Mouse (Mus musculus) forebrain, embryonic 13.5 days (tissue): ENCODE results near the gene Nkx1-2. TPM values are rescaled to one million over a fixed set of nuclear protein-coding genes. Genes with fewer than 3 reads are reported as not detected.

ENCODE experiments used
- ATAC-seq: fragments of 200-750 bp; cut with Nextera tagmentation; 2 replicates; pipeline ENCODE4 v1.8.0; 2017
- H3K27ac ChIP-seq: fragments of 300-500 bp; sonication (generic); 2 replicates; pipeline ENCODE4 v1.5.1; 2015; ENCODE audit warnings: inconsistent platforms, mild to moderate bottlenecking, moderate library complexity
- H3K27me3 ChIP-seq: fragments of 300-500 bp; sonication (generic); 2 replicates; pipeline ENCODE4 v1.6.1; 2015; ENCODE audit warnings: mild to moderate bottlenecking, inconsistent platforms
- H3K36me3 ChIP-seq: fragments of 300-500 bp; sonication (generic); 2 replicates; pipeline ENCODE4 v1.6.1; 2015; ENCODE audit warnings: mild to moderate bottlenecking, inconsistent platforms; ENCODE audit not compliant: poor library complexity, severe bottlenecking
- H3K4me1 ChIP-seq: fragments of 300-500 bp; sonication (generic); 2 replicates; pipeline ENCODE4 v1.6.1; 2015; ENCODE audit warnings: inconsistent platforms
- H3K4me2 ChIP-seq: fragments of 300-500 bp; sonication (generic); 2 replicates; pipeline ENCODE4 v1.6.1; 2015; ENCODE audit warnings: inconsistent platforms, mild to moderate bottlenecking, moderate library complexity
- H3K4me3 ChIP-seq: fragments of 300-500 bp; sonication (generic); 2 replicates; pipeline ENCODE4 v1.5.1; 2015; ENCODE audit warnings: mild to moderate bottlenecking, inconsistent platforms
- H3K9ac ChIP-seq: fragments of 300-500 bp; sonication (generic); 2 replicates; pipeline ENCODE4 v1.6.1; 2015; ENCODE audit warnings: mild to moderate bottlenecking, inconsistent platforms
- H3K9me3 ChIP-seq: fragments of 300-500 bp; sonication (generic); replicated peaks from 2 replicates; pipeline ENCODE4 v1.6.1; 2016; ENCODE audit warnings: inconsistent platforms
- WGBS: fragments of 180-500 bp; shearing (Covaris S2); methylation state at CpG from one replicate; pipeline ENCODE4 v1.1.7; 2015; 5-methylcytosine and 5-hydroxymethylcytosine counted together
- polyA plus RNA-seq: library from polyadenylated mRNA; unstranded; fragments of >200 nt; fragmentation: Nextera tagmentation; extraction: Ambion mirVana; gene quantifications from 2 replicates; pipeline ENCODE4 v1.2.1, GENCODE M21; 2015

Nkx1-2 gene
- polyA plus RNA-seq, 1 experiment from 2014 or later, result 0.08 TPM

DNA sequence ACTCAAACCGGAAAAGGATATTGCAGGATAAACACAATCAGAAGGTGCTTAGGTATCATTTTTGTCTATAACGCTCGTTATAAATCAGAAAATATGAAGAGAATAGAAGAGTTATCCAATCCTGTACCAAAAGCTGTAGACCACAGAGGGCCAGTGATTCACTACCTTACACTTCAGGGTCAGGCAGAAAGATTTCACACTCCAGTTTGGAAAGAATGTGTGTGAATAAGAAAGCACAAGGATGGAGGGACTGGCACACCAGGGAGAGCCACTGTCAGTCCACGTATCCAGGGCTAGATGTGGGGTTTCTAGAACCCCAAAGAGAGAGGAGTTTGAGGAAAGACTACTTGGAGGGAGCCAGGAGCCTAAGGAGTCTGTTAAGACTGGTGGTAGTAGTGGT, 22.5 kb downstream of the Nkx1-2 start:
- Histone ChIP-seq H3K9ac (no peak overlapping the region), H3K4me2 (peak overlapping the region; percentile 73; the same call in 1 of the 2 replicates), H3K4me3 (no peak overlapping the region), H3K9me3 (no peaks in the 10 kb centered on the region), H3K27me3 (peaks cover 14% of the 10 kb centered on the region; the same call in 1 of the 2 replicates), H3K27ac (no peak overlapping the region), H3K36me3 (no peaks in the 10 kb centered on the region), H3K4me1 (peaks cover 37% of the 10 kb centered on the region)
- 49% methylated on average over 4 of the region's 4 CpGs for WGBS
- no peak for ATAC-seq

- H3K4me1 ChIP-seq, result peaks cover 41% of the 10 kb centered on the region
- peak within 1 kb of the TSS; percentile 73 for H3K4me2 ChIP-seq
- H3K36me3 ChIP-seq, result no peaks in the 10 kb centered on the region
- peak within 1 kb of the TSS; percentile 76 for H3K9ac ChIP-seq
- no peaks in the 10 kb centered on the region for H3K9me3 ChIP-seq
- peaks cover 14% of the 10 kb centered on the region; the same call in 1 of the 2 replicates for H3K27me3 ChIP-seq
- under 1% methylated on average over 49 of the region's 49 CpGs for WGBS
- peak within 1 kb of the TSS; percentile 76 for H3K4me3 ChIP-seq
- ATAC-seq, result peak; percentile 96
- H3K27ac ChIP-seq, result peak within 1 kb of the TSS; percentile 84
Observed at GRCm38 (mm10) chr7:132576116-132576650, 23.3 kb downstream of the Nkx1-2 start, which contains the start of gene Oat. Oat (minus strand) TSS chr7:132576398.

DNA sequence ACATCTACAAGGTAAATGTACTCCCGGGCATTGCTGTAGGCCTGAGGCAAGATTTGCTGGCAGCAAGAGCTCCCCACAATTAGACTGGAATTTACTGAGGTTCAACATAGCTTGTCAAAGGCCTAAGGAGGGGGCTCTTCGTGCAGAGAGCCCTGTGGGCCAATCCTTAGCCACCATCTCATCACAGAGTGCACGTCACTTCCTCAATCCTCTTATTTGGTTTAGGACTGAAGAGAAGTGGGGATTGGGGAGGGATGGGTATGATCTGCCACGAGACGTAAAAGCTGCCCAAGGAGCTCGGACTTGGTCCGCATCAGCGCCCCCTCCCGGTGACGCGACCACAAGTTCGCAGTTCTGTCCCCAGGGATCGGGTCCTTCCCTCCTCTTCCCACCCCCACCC, 23.8 kb downstream of the Nkx1-2 start:
- H3K9ac ChIP-seq, result peak overlapping the region; percentile 76
- peaks cover 41% of the 10 kb centered on the region for H3K4me1 ChIP-seq
- WGBS, result 0% methylated on average over 10 of the region's 13 CpGs
- peaks cover 14% of the 10 kb centered on the region; the same call in 1 of the 2 replicates for H3K27me3 ChIP-seq
- H3K4me2 ChIP-seq, result peak overlapping the region; percentile 73
- no peaks in the 10 kb centered on the region for H3K36me3 ChIP-seq
- H3K9me3 ChIP-seq, result no peaks in the 10 kb centered on the region
- peak overlapping the region; percentile 76 for H3K4me3 ChIP-seq
- ATAC-seq, result peak; percentile 91
- H3K27ac ChIP-seq, result peak overlapping the region; percentile 84

DNA sequence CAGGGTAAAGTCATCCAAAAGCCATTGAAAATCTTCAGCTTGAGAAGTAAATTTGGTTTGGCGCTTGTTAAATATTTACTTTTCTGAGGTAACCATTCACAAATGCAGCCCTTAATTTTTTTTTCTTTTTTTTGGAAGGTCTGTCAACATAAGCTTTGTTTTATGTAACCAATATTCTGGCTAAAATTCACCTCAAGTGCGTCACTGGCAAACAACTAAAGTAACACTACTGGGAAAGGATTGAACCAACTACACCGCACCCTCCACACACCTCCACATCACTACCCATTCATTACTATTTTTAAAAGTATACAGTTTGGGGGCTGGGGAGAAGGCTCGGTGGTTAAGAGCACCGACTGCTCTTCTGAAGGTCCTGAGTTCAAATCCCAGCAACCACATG, 24.8 kb downstream of the Nkx1-2 start:
- H3K4me1 ChIP-seq, result peaks cover 41% of the 10 kb centered on the region
- H3K4me2 ChIP-seq, result peak overlapping the region; percentile 28; the same call in 1 of the 2 replicates
- no peak overlapping the region for H3K9ac ChIP-seq
- H3K27me3 ChIP-seq, result peaks cover 14% of the 10 kb centered on the region; the same call in 1 of the 2 replicates
- 91% methylated on average over 5 of the region's 5 CpGs for WGBS
- no peak for ATAC-seq
- H3K4me3 ChIP-seq, result no peak overlapping the region
- no peaks in the 10 kb centered on the region for H3K9me3 ChIP-seq
- H3K36me3 ChIP-seq, result peaks cover 4% of the 10 kb centered on the region; the same call in 1 of the 2 replicates
- H3K27ac ChIP-seq, result no peak overlapping the region

DNA sequence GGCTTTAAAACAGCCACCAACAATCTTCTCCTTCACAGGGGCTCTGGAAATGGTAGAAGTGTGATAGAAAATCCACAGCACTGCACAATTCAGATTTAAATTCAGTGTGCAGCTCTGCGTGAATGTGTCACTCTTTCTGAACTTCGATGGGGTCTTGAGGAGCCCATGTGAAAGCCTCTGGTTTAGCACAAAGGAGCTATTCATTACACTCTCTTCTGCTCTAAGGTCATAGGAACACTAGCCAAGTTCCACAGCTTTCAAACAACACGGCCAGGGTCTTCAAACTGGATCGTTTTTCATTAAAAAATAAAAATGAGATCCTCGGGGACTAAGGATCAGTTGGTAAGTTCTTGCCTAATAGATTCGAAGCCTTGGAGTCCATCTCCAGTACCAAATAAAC, 26.2 kb downstream of the Nkx1-2 start:
- Histone ChIP-seq H3K36me3 (peaks cover 10% of the 10 kb centered on the region), H3K27me3 (0 out of 2 replicates have a peak, but pooled peaks cover 9% of the 10 kb centered on the region), H3K4me2 (peak overlapping the region; percentile 27), H3K9me3 (no peaks in the 10 kb centered on the region), H3K4me3 (no peak overlapping the region), H3K27ac (peak overlapping the region; percentile 70), H3K4me1 (peaks cover 41% of the 10 kb centered on the region), H3K9ac (no peak overlapping the region)
- WGBS, result 23% methylated on average over 6 of the region's 6 CpGs
- ATAC-seq, result no peak

- peaks cover 41% of the 10 kb centered on the region for H3K4me1 ChIP-seq
- no peak for ATAC-seq
- no peak overlapping the region for H3K4me3 ChIP-seq
- peak overlapping the region; percentile 55; the same call in 1 of the 2 replicates for H3K27ac ChIP-seq
- H3K36me3 ChIP-seq, result peaks cover 13% of the 10 kb centered on the region
- no peak overlapping the region for H3K9ac ChIP-seq
- 60% methylated on average over 3 of the region's 3 CpGs for WGBS
- no peaks in the 10 kb centered on the region for H3K9me3 ChIP-seq
- peak overlapping the region; percentile 27 for H3K4me2 ChIP-seq
- 0 out of 2 replicates have a peak, but pooled peaks cover 6% of the 10 kb centered on the region for H3K27me3 ChIP-seq
Observed at GRCm38 (mm10) chr7:132572738-132573137, 26.7 kb downstream of the Nkx1-2 start.

DNA sequence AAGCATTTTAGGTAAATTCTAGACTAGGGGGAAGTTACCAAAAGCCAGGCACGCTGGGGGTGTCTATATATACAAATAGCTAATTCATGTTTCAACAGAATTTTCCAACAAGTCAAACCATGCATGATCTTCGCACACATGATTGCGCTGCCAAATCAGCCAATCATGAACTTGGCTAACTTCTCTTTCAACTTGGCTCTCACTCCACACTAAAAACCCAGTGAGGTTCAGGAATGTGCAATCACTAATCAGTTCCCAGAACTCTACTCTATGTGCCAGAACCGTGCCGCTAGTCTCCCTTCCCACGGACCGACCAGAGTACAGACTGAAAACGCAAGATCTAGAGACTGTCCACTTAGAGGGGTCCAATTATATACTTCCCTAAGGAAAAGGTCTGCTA, 28.0 kb downstream of the Nkx1-2 start:
- H3K4me1 ChIP-seq, result peaks cover 38% of the 10 kb centered on the region
- WGBS, result 62% methylated on average over 8 of the region's 8 CpGs
- ATAC-seq, result no peak
- no peak overlapping the region for H3K9ac ChIP-seq
- no peaks in the 10 kb centered on the region for H3K27me3 ChIP-seq
- H3K9me3 ChIP-seq, result no peaks in the 10 kb centered on the region
- peak overlapping the region; percentile 48 for H3K27ac ChIP-seq
- H3K4me3 ChIP-seq, result no peak overlapping the region
- H3K36me3 ChIP-seq, result peaks cover 18% of the 10 kb centered on the region
- peak overlapping the region; percentile 20 for H3K4me2 ChIP-seq

GRCm38 (mm10) chr7:132570071-132570470, 29.4 kb downstream of the Nkx1-2 start:
- no peak overlapping the region for H3K9ac ChIP-seq
- H3K4me2 ChIP-seq, result no peak overlapping the region
- ATAC-seq, result no peak
- peaks cover 22% of the 10 kb centered on the region for H3K36me3 ChIP-seq
- no peaks in the 10 kb centered on the region for H3K9me3 ChIP-seq
- H3K27me3 ChIP-seq, result no peaks in the 10 kb centered on the region
- H3K4me3 ChIP-seq, result no peak overlapping the region
- H3K27ac ChIP-seq, result no peak overlapping the region
- H3K4me1 ChIP-seq, result peaks cover 32% of the 10 kb centered on the region
- 86% methylated on average over 5 of the region's 5 CpGs for WGBS

- Histone ChIP-seq H3K9ac (no peak overlapping the region), H3K9me3 (no peaks in the 10 kb centered on the region), H3K36me3 (peaks cover 34% of the 10 kb centered on the region), H3K4me2 (no peak overlapping the region), H3K27me3 (no peaks in the 10 kb centered on the region), H3K4me1 (peaks cover 21% of the 10 kb centered on the region), H3K27ac (no peak overlapping the region), H3K4me3 (no peak overlapping the region)
- ATAC-seq, result no peak
- 84% methylated on average over 6 of the region's 6 CpGs for WGBS
Observed at GRCm38 (mm10) chr7:132568817-132569216, 30.6 kb downstream of the Nkx1-2 start.

DNA sequence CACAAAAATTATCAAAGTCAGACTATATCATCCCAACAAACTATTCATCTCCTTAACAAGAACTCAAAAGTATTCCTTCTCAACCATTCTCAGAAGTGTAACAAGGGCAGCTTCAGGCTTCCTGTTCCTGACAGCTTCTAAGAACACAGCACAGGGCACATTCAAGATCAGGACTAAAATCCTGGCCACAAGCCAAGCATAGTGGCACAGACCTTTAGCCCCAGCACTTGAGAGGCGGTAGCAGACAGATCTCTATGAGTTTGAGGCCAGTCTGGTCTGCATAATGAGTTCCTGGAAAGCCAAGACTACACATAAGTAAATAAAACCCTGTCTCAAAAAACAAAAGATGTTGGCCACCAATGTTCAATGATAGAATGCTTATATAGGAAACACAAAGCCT, 33.6 kb downstream of the Nkx1-2 start:
- Histone ChIP-seq H3K4me1 (no peaks in the 10 kb centered on the region), H3K27me3 (no peaks in the 10 kb centered on the region), H3K4me2 (no peak overlapping the region), H3K27ac (no peak overlapping the region), H3K4me3 (no peak overlapping the region), H3K9me3 (no peaks in the 10 kb centered on the region), H3K9ac (no peak overlapping the region), H3K36me3 (peaks cover 64% of the 10 kb centered on the region)
- 21% methylated on average over 1 of the region's 1 CpGs for WGBS
- ATAC-seq, result no peak

DNA sequence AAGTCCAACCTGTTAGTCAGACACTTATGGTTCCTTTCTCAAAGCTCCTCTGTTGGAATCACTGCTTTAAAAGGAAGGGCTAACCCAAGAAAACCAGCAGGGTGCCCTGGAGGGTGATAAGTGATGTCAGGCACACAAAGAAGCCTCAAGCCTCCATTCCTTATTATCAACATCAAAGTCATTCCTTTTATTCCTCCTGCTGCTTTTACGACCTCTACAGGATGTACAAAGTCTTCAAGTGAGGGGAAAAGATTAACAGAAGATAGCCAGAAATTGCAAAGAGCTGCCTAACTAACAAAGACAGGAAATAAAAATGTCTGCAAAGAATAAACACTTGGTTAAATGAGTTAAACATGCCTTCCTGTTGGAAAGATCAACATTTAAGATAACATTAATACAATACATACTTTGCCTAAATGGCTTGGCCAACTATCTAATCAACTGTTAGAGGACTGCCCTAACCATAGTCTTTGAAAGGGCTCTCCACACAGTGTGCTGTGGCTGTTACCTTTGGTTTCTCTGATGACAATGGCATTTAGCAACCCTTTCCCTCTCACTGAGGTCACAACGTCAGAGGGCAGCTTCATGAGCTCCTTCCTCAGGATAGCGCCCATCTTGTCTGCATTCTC, 40.2 kb downstream of the Nkx1-2 start:
- H3K4me1 ChIP-seq, result no peaks in the 10 kb centered on the region; the same call in 1 of the 2 replicates
- 79% methylated on average over 3 of the region's 3 CpGs for WGBS
- H3K4me3 ChIP-seq, result no peak overlapping the region
- H3K27ac ChIP-seq, result no peak overlapping the region
- peaks cover 75% of the 10 kb centered on the region for H3K36me3 ChIP-seq
- no peak for ATAC-seq
- H3K4me2 ChIP-seq, result no peak overlapping the region
- no peak overlapping the region for H3K9ac ChIP-seq
- H3K27me3 ChIP-seq, result no peaks in the 10 kb centered on the region; the same call in 1 of the 2 replicates
- H3K9me3 ChIP-seq, result no peaks in the 10 kb centered on the region

DNA sequence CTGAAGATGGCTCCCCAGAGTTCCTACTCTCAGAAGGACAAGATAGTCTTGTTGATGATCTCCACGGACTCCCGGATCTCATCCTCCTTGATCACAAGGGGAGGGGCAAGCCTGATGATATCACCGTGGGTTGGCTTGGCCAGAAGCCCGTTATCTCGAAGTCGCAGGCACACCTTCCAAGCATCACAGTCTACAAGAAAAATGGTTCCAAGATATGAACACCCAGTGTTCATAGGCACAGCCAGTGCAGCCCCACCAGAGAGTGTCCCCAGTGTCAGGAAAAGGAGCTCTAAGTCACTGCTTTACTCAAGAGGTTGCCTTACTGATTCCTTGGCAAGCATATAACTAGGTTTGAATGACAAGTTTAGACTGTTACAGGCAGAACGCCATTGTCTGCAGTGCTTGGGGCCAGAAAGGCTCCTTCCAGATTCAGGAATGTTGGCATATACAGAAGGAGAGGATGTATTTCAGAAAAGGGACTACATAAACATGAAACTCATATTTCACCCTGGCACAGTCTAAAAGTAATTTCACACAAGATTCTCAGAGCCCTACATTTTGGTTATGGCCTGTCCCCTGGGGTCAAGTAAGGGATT, 41.2 kb downstream of the Nkx1-2 start:
- 91% methylated on average over 7 of the region's 7 CpGs for WGBS
- H3K36me3 ChIP-seq, result peaks cover 65% of the 10 kb centered on the region

More for the DNA sequence above, 41.2 kb downstream of the Nkx1-2 start:
- no peak for ATAC-seq
- H3K9me3 ChIP-seq, result no peaks in the 10 kb centered on the region
- no peak overlapping the region for H3K4me3 ChIP-seq
- H3K27me3 ChIP-seq, result no peaks in the 10 kb centered on the region; the same call in 1 of the 2 replicates
- H3K27ac ChIP-seq, result no peak overlapping the region
- no peak overlapping the region for H3K9ac ChIP-seq
- H3K4me2 ChIP-seq, result no peak overlapping the region
- H3K4me1 ChIP-seq, result no peaks in the 10 kb centered on the region; the same call in 1 of the 2 replicates
